Mouse (Mus musculus): Measurements from ENCODE around the gene Gm4847.

The Gm4847 gene

DNA sequence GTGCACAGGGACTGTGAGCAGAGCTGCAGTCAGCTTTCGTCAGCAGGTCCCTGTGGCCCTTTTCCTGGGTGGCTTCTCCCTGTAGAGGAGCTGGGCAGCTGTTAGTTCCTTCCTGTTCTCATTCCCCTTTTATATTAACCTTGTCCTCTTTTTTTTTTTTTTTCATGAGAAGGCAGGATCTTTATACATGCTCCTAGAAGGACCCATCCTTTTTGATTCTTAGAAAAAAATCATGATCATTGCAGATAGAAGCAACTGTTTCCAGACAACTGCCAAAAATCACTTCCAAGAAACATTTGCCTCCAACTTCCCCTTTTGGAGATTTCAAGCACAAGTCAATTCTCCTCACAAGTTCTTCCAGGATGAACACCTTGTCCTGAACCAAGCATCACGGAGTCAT lies at the start of gene Gm4847:
Gene Gm4847, minus strand, starts transcription at position 101 of the 400 bp plus-strand sequence.
- no peak for DNase-seq (ENCODE audit: low read depth)

GRCm38 (mm10) chr1:166681745-166682144 lies 34.3 kb upstream of the Gm4847 start, which contains the start of gene Fmo9:
Gene Fmo9 (minus strand): TSS chr1:166681845.
- DNase-seq (ENCODE audit: low read depth), result no peak

DNA sequence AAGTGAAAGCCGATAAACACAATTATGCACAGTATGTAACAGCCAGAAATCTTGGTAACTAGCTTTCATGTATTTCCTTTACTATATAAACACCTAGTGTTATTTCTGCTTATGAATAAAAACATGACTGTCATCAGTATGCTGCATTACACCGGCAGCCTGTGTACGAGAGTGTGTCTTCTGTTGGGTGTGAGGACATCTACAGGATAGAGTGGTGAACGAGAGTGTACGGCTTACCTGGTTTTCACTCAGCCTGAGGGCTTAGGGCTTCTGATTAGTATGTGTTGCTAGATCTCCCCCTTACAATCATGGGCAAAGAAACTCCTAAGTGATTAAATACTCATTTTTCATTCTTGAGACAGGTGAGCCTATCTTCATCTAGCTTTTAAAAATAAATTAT lies 21.8 kb upstream of the Gm4847 start:
- no peak for DNase-seq (ENCODE audit: low read depth)

DNA sequence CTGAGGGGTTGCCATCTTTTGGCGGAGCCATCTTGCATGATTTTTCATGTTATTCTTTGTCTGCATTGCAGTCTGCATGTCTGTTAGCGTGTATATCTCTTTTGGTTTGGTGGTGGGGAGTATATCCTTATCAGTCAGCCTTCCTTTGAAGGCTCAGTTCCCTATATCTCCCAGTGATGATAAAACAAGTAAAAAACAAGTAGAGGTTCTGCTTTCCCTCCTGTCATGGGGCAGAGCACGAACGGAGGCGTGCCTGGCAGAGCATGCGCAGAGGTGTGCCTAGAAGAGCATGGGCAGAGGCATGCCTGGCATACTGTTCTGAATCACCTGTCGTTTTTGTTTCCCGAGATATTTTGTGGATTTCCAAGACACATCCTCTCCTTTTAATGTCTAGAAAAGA lies 13.3 kb upstream of the Gm4847 start:
- no peak for DNase-seq (ENCODE audit: low read depth)
